Mouse (Mus musculus) midbrain, embryonic 16.5 days (tissue): ENCODE results near the gene Fam110a. TPM values are rescaled to one million over a fixed set of nuclear protein-coding genes. Genes with fewer than 3 reads are reported as not detected.

Experiments used
- ATAC-seq: fragments of 200-750 bp; cut with Nextera tagmentation; 2 replicates; pipeline ENCODE4 v1.8.0; 2017; ENCODE audit warnings: moderate TSS enrichment
- H3K27ac ChIP-seq: fragments of 300-500 bp; sonication (generic); 2 replicates; pipeline ENCODE4 v1.5.1; 2014; ENCODE audit warnings: mild to moderate bottlenecking, low read length, mixed read lengths
- H3K27me3 ChIP-seq: fragments of 300-500 bp; sonication (generic); 2 replicates; pipeline ENCODE4 v1.6.1; 2014; ENCODE audit warnings: low read depth, low read length, mixed read lengths; ENCODE audit not compliant: control insufficient read depth, insufficient read depth
- H3K36me3 ChIP-seq: fragments of 300-500 bp; sonication (generic); 2 replicates; pipeline ENCODE4 v1.6.1; 2014; ENCODE audit warnings: mild to moderate bottlenecking, low read length, moderate library complexity, mixed read lengths; ENCODE audit not compliant: control insufficient read depth, insufficient read depth
- H3K4me1 ChIP-seq: fragments of 300-500 bp; sonication (generic); 2 replicates; pipeline ENCODE4 v1.6.1; 2014; ENCODE audit warnings: mild to moderate bottlenecking, low read length, mixed read lengths; ENCODE audit not compliant: control insufficient read depth, insufficient read depth
- H3K4me2 ChIP-seq: fragments of 300-500 bp; sonication (generic); 2 replicates; pipeline ENCODE4 v1.6.1; 2014; ENCODE audit warnings: mild to moderate bottlenecking, low read length, mixed read lengths
- H3K4me3 ChIP-seq: fragments of 300-500 bp; sonication (generic); 2 replicates; pipeline ENCODE4 v1.5.1; 2014; ENCODE audit warnings: low read depth, mild to moderate bottlenecking, low read length, moderate library complexity, mixed read lengths
- H3K9ac ChIP-seq: fragments of 300-500 bp; sonication (generic); 2 replicates; pipeline ENCODE4 v1.6.1; 2014; ENCODE audit warnings: low read depth, low read length, mixed read lengths
- H3K9me3 ChIP-seq: fragments of 300-500 bp; sonication (generic); replicated peaks from 2 replicates; pipeline ENCODE4 v1.6.1; 2014; ENCODE audit warnings: mild to moderate bottlenecking, low read length, mixed read lengths; ENCODE audit not compliant: control insufficient read depth, poor library complexity, severe bottlenecking
- WGBS: fragments of 180-500 bp; shearing (Covaris S2); extraction: QIAGEN DNeasy Blood & Tissue Kit; methylation state at CpG from one replicate; pipeline ENCODE4 v1.1.7; 2014; 5-methylcytosine and 5-hydroxymethylcytosine counted together
- polyA plus RNA-seq: library from polyadenylated mRNA; unstranded; fragments of >200 nt; fragmentation: Nextera tagmentation; extraction: Ambion mirVana; gene quantifications from 2 replicates; pipeline ENCODE4 v1.2.1, GENCODE M21; 2015

The Fam110a gene
- polyA plus RNA-seq, 1 experiment from 2014 or later: 57.5 TPM

DNA sequence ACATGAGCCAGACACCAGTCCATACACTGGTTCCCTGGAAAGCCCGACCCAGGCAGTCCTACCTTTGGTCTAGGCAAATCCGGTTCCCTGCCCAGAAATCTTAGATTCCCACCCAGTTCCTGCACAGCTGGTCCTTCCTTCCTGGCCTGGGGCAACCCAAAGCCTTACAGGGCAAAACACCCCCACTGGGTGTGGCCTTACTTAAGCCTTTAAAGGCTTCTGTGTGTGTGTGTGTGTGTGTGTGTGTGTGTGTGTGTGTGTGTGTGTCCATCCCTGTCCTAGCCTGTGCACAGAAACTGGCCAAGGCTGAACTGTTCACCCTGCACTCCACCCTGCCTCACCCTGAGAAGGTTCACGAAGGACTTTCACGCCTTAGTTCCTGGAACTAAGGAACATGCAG, 32.2 kb upstream of the Fam110a start:
- ATAC-seq: no peak
- H3K36me3 ChIP-seq: no peaks in the 10 kb centered on the region
- H3K27ac ChIP-seq: no peak overlapping the region
- H3K9ac ChIP-seq: no peak overlapping the region
- no peaks in the 10 kb centered on the region for H3K27me3 ChIP-seq
- 88% methylated on average over 4 of the region's 4 CpGs for WGBS
- no peaks in the 10 kb centered on the region for H3K9me3 ChIP-seq
- no peaks in the 10 kb centered on the region for H3K4me1 ChIP-seq
- H3K4me2 ChIP-seq: no peak overlapping the region
- no peak overlapping the region for H3K4me3 ChIP-seq

DNA sequence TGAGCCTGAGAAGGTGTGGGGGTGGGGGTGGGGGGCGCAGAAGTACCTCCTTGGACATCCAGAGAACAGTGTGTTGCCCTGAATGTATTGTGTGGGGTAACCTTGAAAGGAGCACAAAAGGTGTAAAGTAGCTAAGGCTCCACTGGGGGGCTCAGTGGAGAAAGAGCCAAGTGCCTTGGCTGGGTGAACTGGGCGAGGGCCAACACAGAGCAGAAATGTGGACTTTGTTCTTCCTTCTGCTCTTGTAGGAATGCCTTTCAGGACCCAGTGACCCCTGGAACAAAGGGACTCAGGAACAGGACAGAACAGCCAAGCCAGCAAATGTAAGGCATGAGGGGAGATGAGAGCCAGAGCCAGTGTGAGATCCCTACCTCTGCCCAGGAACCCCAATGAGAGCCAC, 31.7 kb upstream of the Fam110a start:
- Histone ChIP-seq H3K27me3 (no peaks in the 10 kb centered on the region), H3K4me3 (no peak overlapping the region), H3K4me1 (no peaks in the 10 kb centered on the region), H3K27ac (no peak overlapping the region), H3K9ac (no peak overlapping the region), H3K36me3 (no peaks in the 10 kb centered on the region), H3K9me3 (no peaks in the 10 kb centered on the region), H3K4me2 (no peak overlapping the region)
- 38% methylated on average over 2 of the region's 2 CpGs for WGBS
- peak; percentile 68; the same call in 1 of the 2 replicates for ATAC-seq

DNA sequence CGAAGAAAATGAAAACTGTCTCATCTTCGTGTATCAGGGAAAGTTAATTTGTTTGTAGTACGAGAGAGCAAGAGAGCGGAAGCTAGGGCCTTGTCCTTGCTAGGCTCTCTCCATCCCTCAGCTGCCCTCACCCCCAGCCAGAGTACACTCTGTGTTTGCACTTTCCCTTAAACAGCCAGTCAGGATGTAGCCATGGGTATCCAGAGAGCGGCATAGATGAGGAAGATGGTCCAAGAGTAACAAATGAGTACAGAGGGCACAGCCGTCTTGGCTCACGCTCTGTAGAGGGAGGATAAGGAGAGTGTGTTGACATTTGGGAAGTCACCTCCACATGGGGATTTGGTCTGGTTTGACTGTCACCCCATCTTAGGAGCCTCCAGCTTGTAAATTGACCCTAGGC, 30.6 kb upstream of the Fam110a start:
- Histone ChIP-seq H3K4me2 (no peak overlapping the region), H3K36me3 (no peaks in the 10 kb centered on the region), H3K9me3 (no peaks in the 10 kb centered on the region), H3K27ac (no peak overlapping the region), H3K4me3 (no peak overlapping the region), H3K27me3 (no peaks in the 10 kb centered on the region), H3K9ac (no peak overlapping the region), H3K4me1 (no peaks in the 10 kb centered on the region)
- no peak for ATAC-seq
- 91% methylated on average over 7 of the region's 7 CpGs for WGBS

DNA sequence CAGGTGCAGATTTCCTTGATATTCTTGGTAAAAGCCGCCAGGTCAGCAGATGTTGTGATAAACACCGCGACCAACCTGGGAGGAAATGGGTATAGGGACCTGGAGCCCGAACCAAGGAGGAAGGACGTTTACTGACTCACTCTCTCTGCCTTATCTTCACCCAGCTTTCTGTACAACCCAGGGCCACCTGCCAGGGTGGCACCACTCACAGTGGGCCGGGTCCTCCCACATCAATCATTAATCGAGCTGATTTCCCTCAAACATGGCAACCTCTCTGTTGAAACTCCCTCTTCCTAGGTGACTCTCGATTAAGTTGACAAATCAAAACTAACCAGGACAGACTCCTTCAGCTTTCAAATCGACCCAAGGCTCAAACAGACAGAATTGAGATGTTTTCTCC, 30.2 kb upstream of the Fam110a start:
- ATAC-seq: no peak
- H3K27ac ChIP-seq: no peak overlapping the region
- H3K4me3 ChIP-seq: no peak overlapping the region
- H3K27me3 ChIP-seq: no peaks in the 10 kb centered on the region
- H3K4me2 ChIP-seq: no peak overlapping the region
- no peaks in the 10 kb centered on the region for H3K4me1 ChIP-seq
- no peaks in the 10 kb centered on the region for H3K9me3 ChIP-seq
- no peaks in the 10 kb centered on the region for H3K36me3 ChIP-seq
- 83% methylated on average over 9 of the region's 9 CpGs for WGBS
- H3K9ac ChIP-seq: no peak overlapping the region

DNA sequence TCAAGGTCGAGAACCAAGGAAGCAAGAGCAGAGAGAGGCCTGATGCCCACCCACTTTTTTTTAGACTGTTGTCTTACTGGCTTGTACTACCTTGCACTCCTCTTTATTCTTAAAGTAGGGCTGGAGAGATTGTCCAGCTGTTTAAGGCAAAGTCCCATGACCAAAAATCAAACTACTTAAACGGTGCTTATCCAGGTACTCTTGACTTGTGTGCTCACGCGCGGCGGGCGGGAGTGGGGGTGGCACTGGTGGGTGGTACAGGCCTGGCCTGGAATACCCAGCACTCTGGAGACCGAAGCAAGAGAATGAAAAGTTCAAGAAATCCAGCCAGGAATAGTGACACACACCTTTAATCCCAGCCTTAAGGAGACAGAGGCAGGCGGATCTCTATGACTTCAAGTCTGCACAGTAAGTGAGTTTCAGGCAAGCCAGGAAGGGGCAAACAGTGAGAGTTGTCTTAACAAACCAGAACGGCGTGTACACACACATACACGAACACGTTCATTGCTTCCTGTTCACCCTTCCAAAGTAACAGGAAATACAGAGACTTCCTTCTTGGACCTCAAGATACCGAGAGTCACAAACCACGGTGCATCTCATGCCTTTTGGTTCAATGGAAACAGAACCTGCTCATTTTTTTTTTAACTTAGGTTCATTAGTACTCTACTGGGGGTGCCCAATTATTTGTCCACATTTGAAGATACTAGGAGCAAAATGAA, 29.2 kb upstream of the Fam110a start:
- H3K4me3 ChIP-seq: no peak overlapping the region
- H3K9ac ChIP-seq: no peak overlapping the region
- 91% methylated on average over 15 of the region's 15 CpGs for WGBS

DNA sequence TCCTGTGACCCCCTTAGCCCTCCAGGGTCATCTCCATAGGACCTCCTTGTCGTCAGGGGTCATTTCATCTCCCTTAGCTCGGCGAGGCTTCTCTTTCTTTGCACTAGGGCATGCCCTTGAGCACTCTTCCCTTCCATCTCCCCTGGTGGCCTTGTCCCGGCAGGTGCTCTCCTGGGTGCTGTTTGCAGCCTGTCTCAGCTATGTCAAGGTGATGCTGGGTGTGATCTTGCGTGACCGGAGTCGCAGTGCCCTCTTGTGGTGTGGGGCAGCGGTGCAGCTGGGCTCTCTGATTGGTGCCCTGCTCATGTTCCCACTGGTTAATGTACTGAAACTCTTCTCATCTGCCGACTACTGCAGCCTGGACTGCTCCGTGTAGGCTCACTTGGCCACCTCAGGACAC, 27.8 kb upstream of the Fam110a start:
- H3K36me3 ChIP-seq: no peaks in the 10 kb centered on the region
- H3K4me1 ChIP-seq: no peaks in the 10 kb centered on the region
- H3K27ac ChIP-seq: no peak overlapping the region
- no peaks in the 10 kb centered on the region for H3K27me3 ChIP-seq
- no peaks in the 10 kb centered on the region for H3K9me3 ChIP-seq
- H3K4me2 ChIP-seq: no peak overlapping the region
- no peak overlapping the region for H3K9ac ChIP-seq
- H3K4me3 ChIP-seq: no peak overlapping the region
- WGBS: 58% methylated on average over 10 of the region's 10 CpGs
- 0 out of 2 replicates have a peak, but pooled peaks have one; percentile 32 for ATAC-seq

More for the DNA sequence above, 29.2 kb upstream of the Fam110a start:
- no peaks in the 10 kb centered on the region for H3K4me1 ChIP-seq
- no peak overlapping the region for H3K27ac ChIP-seq
- ATAC-seq: no peak
- H3K27me3 ChIP-seq: no peaks in the 10 kb centered on the region
- no peak overlapping the region for H3K4me2 ChIP-seq
- no peaks in the 10 kb centered on the region for H3K9me3 ChIP-seq
- H3K36me3 ChIP-seq: no peaks in the 10 kb centered on the region

DNA sequence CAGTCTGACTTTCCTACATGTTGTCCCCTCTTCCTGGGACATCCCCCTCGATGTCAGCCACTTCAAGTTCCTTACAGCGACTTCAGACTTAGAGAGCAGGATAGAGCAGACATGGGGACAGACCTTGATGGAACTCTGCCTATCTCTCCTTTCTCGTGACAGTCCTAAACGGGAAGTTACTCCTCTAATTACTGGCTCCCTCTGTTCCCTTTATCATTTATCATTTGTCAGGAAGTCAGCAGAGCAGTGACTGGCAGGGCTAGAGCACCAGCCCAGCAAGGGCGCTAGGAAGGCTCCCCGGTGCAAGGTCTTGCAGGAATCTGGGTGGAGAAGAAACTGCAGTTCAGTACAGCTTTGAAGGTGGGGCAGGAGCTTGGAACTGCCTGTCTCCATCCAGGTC, 22.5 kb upstream of the Fam110a start:
- Histone ChIP-seq H3K9me3 (no peaks in the 10 kb centered on the region), H3K27me3 (peaks cover 9% of the 10 kb centered on the region; the same call in 1 of the 2 replicates)
- WGBS: 85% methylated on average over 6 of the region's 6 CpGs

DNA sequence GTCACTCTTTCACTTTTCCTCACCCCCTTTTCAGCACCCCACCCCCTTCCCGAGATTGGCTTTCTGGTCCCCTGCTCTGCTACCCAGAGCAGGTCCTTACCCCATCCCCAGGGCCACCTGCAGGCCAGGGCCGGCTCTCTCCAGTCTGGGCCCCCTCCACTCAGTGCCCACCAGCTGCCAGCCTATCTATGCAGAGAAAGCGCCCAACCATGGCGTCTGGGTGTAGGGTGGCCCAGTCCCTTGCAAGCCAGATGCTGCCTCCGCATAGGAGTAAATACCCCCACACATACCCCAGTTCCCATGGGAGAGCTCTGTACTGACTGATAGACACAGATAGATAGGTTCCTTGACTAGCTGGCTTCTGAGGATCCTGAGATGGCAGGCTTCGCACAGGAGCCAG, 20.7 kb upstream of the Fam110a start:
- Histone ChIP-seq H3K4me1 (0 out of 2 replicates have a peak, but pooled peaks cover 3% of the 10 kb centered on the region), H3K4me3 (no peak overlapping the region), H3K4me2 (no peak overlapping the region), H3K9me3 (no peaks in the 10 kb centered on the region), H3K27ac (no peak overlapping the region), H3K9ac (no peak overlapping the region), H3K36me3 (no peaks in the 10 kb centered on the region), H3K27me3 (peaks cover 21% of the 10 kb centered on the region)
- 57% methylated on average over 6 of the region's 6 CpGs for WGBS
- ATAC-seq: no peak

More for the DNA sequence above, 22.5 kb upstream of the Fam110a start:
- Histone ChIP-seq H3K4me2 (no peak overlapping the region), H3K4me1 (0 out of 2 replicates have a peak, but pooled peaks cover 3% of the 10 kb centered on the region), H3K27ac (no peak overlapping the region), H3K4me3 (no peak overlapping the region), H3K9ac (no peak overlapping the region), H3K36me3 (no peaks in the 10 kb centered on the region)
- no peak for ATAC-seq

DNA sequence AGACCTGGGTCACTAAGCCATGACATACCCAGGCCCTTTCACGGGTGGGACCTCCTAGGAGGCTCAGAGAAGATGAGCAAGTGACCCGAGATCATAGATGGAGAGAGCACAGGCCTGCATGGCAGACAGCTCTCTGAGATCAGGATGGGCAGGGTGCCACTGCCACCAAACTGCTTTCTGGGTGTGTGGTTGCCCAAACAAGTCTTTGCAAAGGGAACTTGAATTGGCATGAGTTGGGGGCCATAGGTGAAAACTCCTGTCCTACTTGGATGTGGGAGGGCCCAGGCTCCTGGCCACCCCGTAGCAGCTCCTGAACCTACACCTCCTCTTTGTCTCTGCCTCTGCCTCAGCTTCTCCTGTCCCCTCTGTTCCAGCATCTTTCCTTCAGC, 20.3 kb upstream of the Fam110a start:
- no peak for ATAC-seq
- WGBS: 48% methylated on average over 3 of the region's 3 CpGs
- no peak overlapping the region for H3K4me2 ChIP-seq
- no peak overlapping the region for H3K4me3 ChIP-seq
- H3K27ac ChIP-seq: no peak overlapping the region
- no peaks in the 10 kb centered on the region for H3K36me3 ChIP-seq
- peaks cover 22% of the 10 kb centered on the region for H3K27me3 ChIP-seq
- 0 out of 2 replicates have a peak, but pooled peaks cover 3% of the 10 kb centered on the region for H3K4me1 ChIP-seq
- H3K9ac ChIP-seq: no peak overlapping the region
- no peaks in the 10 kb centered on the region for H3K9me3 ChIP-seq
